Mouse (Mus musculus) kidney, embryonic 15.5 days (tissue): Measurements from ENCODE around the gene Dchs1. TPM values are rescaled to one million over a fixed set of nuclear protein-coding genes. Genes with fewer than 3 reads are reported as not detected.

Source experiments
- ATAC-seq: fragments of 200-750 bp; cut with Nextera tagmentation; replicated peaks from 2 replicates; pipeline ENCODE4 v1.8.0; 2017; ENCODE audit warnings: moderate TSS enrichment; ENCODE audit not compliant: low FRiP score
- H3K27ac ChIP-seq: fragments of 300-500 bp; sonication (generic); 2 replicates; pipeline ENCODE4 v1.5.1; 2015; ENCODE audit warnings: mild to moderate bottlenecking, inconsistent platforms
- H3K27me3 ChIP-seq: fragments of 300-500 bp; sonication (generic); 2 replicates; pipeline ENCODE4 v1.6.1; 2015; ENCODE audit warnings: inconsistent platforms
- H3K36me3 ChIP-seq: fragments of 300-500 bp; sonication (generic); 2 replicates; pipeline ENCODE4 v1.6.1; 2015; ENCODE audit warnings: inconsistent platforms
- H3K4me1 ChIP-seq: fragments of 300-500 bp; sonication (generic); 2 replicates; pipeline ENCODE4 v1.6.1; 2015; ENCODE audit warnings: inconsistent platforms
- H3K4me2 ChIP-seq: fragments of 300-500 bp; sonication (generic); 2 replicates; pipeline ENCODE4 v1.6.1; 2015; ENCODE audit warnings: moderate library complexity, mild to moderate bottlenecking, inconsistent platforms
- H3K4me3 ChIP-seq: fragments of 300-500 bp; sonication (generic); replicated peaks from 2 replicates; pipeline ENCODE4 v1.5.1; 2015; ENCODE audit warnings: mild to moderate bottlenecking, inconsistent platforms
- H3K9ac ChIP-seq: fragments of 300-500 bp; sonication (generic); 2 replicates; pipeline ENCODE4 v1.6.1; 2015; ENCODE audit warnings: mild to moderate bottlenecking, inconsistent platforms
- H3K9me3 ChIP-seq: fragments of 300-500 bp; sonication (generic); replicated peaks from 2 replicates; pipeline ENCODE4 v1.6.1; 2016; ENCODE audit warnings: inconsistent platforms
- WGBS: fragments of 180-500 bp; shearing (Covaris S2); methylation state at CpG from one replicate; pipeline ENCODE4 v1.1.7; 2015; ENCODE audit warnings: mixed read lengths; 5-methylcytosine and 5-hydroxymethylcytosine counted together
- polyA plus RNA-seq: library from polyadenylated mRNA; unstranded; fragments of >200 nt; fragmentation: Nextera tagmentation; extraction: Ambion mirVana; gene quantifications from 2 replicates; pipeline ENCODE4 v1.2.1, GENCODE M21; 2015

Gene Dchs1
- polyA plus RNA-seq: 10.2 and 12.1 TPM in 2 replicates

GRCm38 (mm10) chr7:105787285-105788140 lies at the start of gene Dchs1:
Gene Dchs1 (minus strand): TSS chr7:105787654.
- Histone ChIP-seq H3K9me3 (no peaks in the 10 kb centered on the region), H3K4me1 (peaks cover 48% of the 10 kb centered on the region)
- under 1% methylated on average over 65 of the region's 97 CpGs for WGBS

GRCm38 (mm10) chr7:105824281-105824680 lies 36.8 kb upstream of the Dchs1 start:
- 80% methylated on average over 7 of the region's 7 CpGs for WGBS
- H3K27ac ChIP-seq: no peak overlapping the region
- no peak for ATAC-seq
- H3K4me1 ChIP-seq: no peaks in the 10 kb centered on the region
- no peak overlapping the region for H3K9ac ChIP-seq
- H3K9me3 ChIP-seq: no peaks in the 10 kb centered on the region
- H3K36me3 ChIP-seq: no peaks in the 10 kb centered on the region
- no peak overlapping the region for H3K4me2 ChIP-seq
- no peaks in the 10 kb centered on the region for H3K27me3 ChIP-seq
- H3K4me3 ChIP-seq: no peak overlapping the region

More at GRCm38 (mm10) chr7:105787285-105788140, at the start of gene Dchs1:
- Histone ChIP-seq H3K36me3 (peaks cover 11% of the 10 kb centered on the region; the same call in 1 of the 2 replicates), H3K4me2 (peak within 1 kb of the TSS; percentile 71), H3K9ac (peak within 1 kb of the TSS; percentile 94), H3K4me3 (peak within 1 kb of the TSS; percentile 90), H3K27me3 (no peaks in the 10 kb centered on the region), H3K27ac (peak within 1 kb of the TSS; percentile 89)
- peak; percentile 83 for ATAC-seq

- no peak for ATAC-seq
- WGBS: 2% methylated on average over 1 of the region's 1 CpGs
Measured at GRCm38 (mm10) chr7:105818483-105818882, 31.0 kb upstream of the Dchs1 start.

GRCm38 (mm10) chr7:105816736-105817135 lies 29.3 kb upstream of the Dchs1 start:
- Histone ChIP-seq H3K36me3 (no peaks in the 10 kb centered on the region), H3K27ac (no peak overlapping the region), H3K4me1 (no peaks in the 10 kb centered on the region), H3K9ac (no peak overlapping the region), H3K4me3 (no peak overlapping the region), H3K27me3 (no peaks in the 10 kb centered on the region), H3K9me3 (no peaks in the 10 kb centered on the region), H3K4me2 (no peak overlapping the region)
- ATAC-seq: no peak

More at GRCm38 (mm10) chr7:105818483-105818882, 31.0 kb upstream of the Dchs1 start:
- no peaks in the 10 kb centered on the region for H3K27me3 ChIP-seq
- no peaks in the 10 kb centered on the region for H3K4me1 ChIP-seq
- no peaks in the 10 kb centered on the region for H3K36me3 ChIP-seq
- H3K9ac ChIP-seq: no peak overlapping the region
- no peak overlapping the region for H3K27ac ChIP-seq
- no peak overlapping the region for H3K4me3 ChIP-seq
- no peaks in the 10 kb centered on the region for H3K9me3 ChIP-seq
- no peak overlapping the region for H3K4me2 ChIP-seq

DNA sequence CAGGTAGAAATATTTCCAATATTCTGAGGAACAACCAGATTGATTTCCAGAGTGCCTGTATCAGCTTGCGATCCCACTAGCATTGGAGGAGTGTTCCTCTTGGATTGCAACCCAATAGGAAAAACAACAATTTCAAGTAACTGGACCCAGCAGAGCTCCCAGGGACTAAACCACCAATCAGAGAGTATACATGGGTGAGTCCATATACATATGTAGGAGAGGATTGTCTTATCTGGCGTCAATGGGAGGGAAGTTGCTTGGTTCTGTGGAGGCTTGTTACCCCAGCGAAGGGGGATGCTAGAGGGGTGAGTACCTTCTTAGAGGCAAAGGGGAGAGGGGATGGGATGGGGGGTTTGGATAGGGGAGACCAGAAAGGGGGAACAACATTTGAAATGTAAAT lies 25.9 kb upstream of the Dchs1 start:
- no peak overlapping the region for H3K9ac ChIP-seq
- WGBS: 88% methylated on average over 3 of the region's 3 CpGs
- no peak overlapping the region for H3K27ac ChIP-seq
- no peaks in the 10 kb centered on the region for H3K9me3 ChIP-seq
- no peak overlapping the region for H3K4me2 ChIP-seq
- no peaks in the 10 kb centered on the region for H3K27me3 ChIP-seq
- no peak overlapping the region for H3K4me3 ChIP-seq
- ATAC-seq: no peak
- H3K4me1 ChIP-seq: peaks cover 11% of the 10 kb centered on the region
- peaks cover 15% of the 10 kb centered on the region for H3K36me3 ChIP-seq

DNA sequence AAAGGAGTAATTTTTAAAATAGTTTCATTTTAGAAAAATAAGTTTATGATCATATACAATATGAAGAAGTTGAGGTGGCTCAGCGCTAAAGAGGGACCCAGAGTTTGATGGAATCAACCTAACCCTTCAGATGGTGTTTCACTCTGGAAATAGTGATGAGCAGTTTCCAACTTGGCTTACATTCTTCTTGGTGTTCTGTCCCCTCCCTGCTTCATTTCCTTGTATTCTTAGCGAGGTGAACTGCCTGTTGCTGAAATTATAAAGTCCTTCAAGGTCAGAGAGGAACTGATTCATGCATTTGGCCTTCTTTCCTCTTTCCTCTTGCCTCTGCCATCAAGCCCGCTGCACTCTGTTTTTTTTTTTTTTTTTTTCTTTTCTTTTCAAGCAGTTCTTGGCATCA lies 25.1 kb upstream of the Dchs1 start:
- WGBS: 77% methylated on average over 3 of the region's 3 CpGs
- H3K4me1 ChIP-seq: peaks cover 11% of the 10 kb centered on the region
- no peak for ATAC-seq
- H3K27ac ChIP-seq: no peak overlapping the region
- no peak overlapping the region for H3K9ac ChIP-seq
- H3K9me3 ChIP-seq: no peaks in the 10 kb centered on the region
- no peaks in the 10 kb centered on the region for H3K27me3 ChIP-seq
- no peak overlapping the region for H3K4me3 ChIP-seq
- H3K4me2 ChIP-seq: no peak overlapping the region
- peaks cover 23% of the 10 kb centered on the region for H3K36me3 ChIP-seq

DNA sequence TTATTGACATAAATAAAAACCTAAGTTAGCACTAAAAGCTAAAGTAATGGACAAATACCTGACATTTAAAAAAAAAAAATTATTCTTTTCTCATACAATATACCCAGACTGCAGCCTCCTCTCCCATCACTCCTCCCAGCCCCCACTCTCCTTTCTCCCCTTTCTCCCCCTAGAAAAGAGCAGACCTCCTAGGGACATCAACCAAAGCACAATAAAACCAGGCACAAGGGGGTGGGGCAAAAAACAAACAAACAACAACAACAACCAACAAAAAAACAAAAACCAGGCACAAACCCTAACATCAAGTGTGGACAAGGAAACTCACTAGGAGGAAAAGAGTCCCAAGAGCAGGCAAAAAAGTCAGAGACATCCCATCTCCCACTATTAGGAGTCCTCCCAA lies 24.1 kb upstream of the Dchs1 start:
- H3K9ac ChIP-seq: no peak overlapping the region
- H3K36me3 ChIP-seq: peaks cover 27% of the 10 kb centered on the region
- H3K27me3 ChIP-seq: no peaks in the 10 kb centered on the region
- no peak overlapping the region for H3K27ac ChIP-seq
- peak; percentile 5 for ATAC-seq
- peak overlapping the region; percentile 75 for H3K4me3 ChIP-seq
- peaks cover 11% of the 10 kb centered on the region for H3K4me1 ChIP-seq
- peak overlapping the region; percentile 73 for H3K4me2 ChIP-seq
- H3K9me3 ChIP-seq: no peaks in the 10 kb centered on the region

DNA sequence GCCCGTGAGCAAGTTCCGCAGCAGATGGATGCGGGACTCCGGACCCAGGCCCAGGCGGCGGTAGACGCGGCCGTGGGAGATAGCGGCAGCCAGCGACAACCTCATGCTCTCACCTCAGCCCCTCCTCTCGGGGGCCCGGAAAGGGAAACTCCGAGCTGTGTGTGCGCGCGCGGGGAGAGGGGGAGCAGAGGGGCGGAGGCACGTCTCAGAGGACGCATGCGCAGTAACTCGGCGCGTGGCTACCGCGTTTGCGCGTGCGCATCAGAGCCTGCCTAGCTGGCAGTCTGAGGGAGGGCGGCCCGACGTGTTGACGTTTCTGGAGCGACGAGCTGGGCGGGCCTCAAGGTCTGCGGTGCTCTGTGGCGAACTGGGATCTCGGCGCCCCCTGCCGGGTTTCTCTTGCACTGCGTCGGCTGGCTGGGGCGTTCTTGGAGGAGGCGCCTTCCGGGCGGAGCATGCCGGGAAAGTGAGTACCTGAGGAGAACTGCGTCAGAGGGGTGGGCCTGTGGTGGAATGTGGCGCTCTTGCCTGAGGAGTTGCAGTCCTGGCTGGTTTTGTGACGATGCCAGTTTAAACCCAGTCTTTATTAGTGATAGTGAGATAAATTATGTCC lies 23.5 kb upstream of the Dchs1 start, which contains the start of gene Mrpl17:
Mrpl17 (minus strand) TSS at position 223 of the 613 bp plus-strand sequence.
- Histone ChIP-seq H3K36me3 (peaks cover 27% of the 10 kb centered on the region), H3K9me3 (no peaks in the 10 kb centered on the region), H3K4me2 (peak within 1 kb of the TSS; percentile 73), H3K4me1 (peaks cover 11% of the 10 kb centered on the region), H3K27me3 (no peaks in the 10 kb centered on the region), H3K4me3 (peak within 1 kb of the TSS; percentile 75), H3K27ac (peak within 1 kb of the TSS; percentile 88), H3K9ac (peak within 1 kb of the TSS; percentile 90)
- peak; percentile 99 for ATAC-seq
- under 1% methylated on average over 49 of the region's 52 CpGs for WGBS

- H3K4me3 ChIP-seq: peak overlapping the region; percentile 75
- H3K4me2 ChIP-seq: peak overlapping the region; percentile 73
- H3K27ac ChIP-seq: peak overlapping the region; percentile 88
- 3% methylated on average over 37 of the region's 37 CpGs for WGBS
- H3K36me3 ChIP-seq: peaks cover 27% of the 10 kb centered on the region
- H3K9me3 ChIP-seq: no peaks in the 10 kb centered on the region
- peak overlapping the region; percentile 90 for H3K9ac ChIP-seq
- H3K27me3 ChIP-seq: no peaks in the 10 kb centered on the region
- H3K4me1 ChIP-seq: peaks cover 11% of the 10 kb centered on the region
- ATAC-seq: no peak; the same call in 1 of the 2 replicates
Measured at GRCm38 (mm10) chr7:105810280-105810876, 22.9 kb upstream of the Dchs1 start.

- Histone ChIP-seq H3K27me3 (no peaks in the 10 kb centered on the region), H3K4me3 (peak overlapping the region; percentile 75), H3K9ac (peak overlapping the region; percentile 90), H3K9me3 (no peaks in the 10 kb centered on the region), H3K36me3 (peaks cover 27% of the 10 kb centered on the region), H3K4me2 (peak overlapping the region; percentile 73), H3K27ac (peak overlapping the region; percentile 88; the same call in 1 of the 2 replicates), H3K4me1 (peaks cover 11% of the 10 kb centered on the region)
- no peak for ATAC-seq
- WGBS: 89% methylated on average over 7 of the region's 7 CpGs
Measured at GRCm38 (mm10) chr7:105809836-105810235, 22.4 kb upstream of the Dchs1 start.

DNA sequence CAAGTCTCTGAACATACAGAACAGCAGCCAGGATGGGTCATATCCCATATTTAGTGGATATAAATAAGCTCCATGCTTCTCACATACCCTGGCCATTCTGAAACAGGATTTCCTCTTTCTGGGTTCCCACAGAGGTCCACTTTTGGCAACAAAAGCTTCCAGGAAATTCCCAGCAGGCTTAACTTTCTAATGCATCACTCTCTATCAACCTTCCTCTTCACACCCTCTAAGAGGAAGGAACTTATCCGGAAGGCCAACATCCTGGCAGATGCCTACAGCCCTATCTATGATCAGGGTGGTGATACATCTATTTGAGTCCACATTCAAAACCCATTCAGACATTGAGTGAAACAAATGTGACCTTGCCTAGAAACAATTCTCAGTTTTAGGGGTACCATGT lies 20.9 kb upstream of the Dchs1 start:
- Histone ChIP-seq H3K9ac (no peak overlapping the region), H3K4me3 (no peak overlapping the region), H3K4me1 (peaks cover 11% of the 10 kb centered on the region), H3K4me2 (no peak overlapping the region), H3K9me3 (no peaks in the 10 kb centered on the region), H3K27ac (peak overlapping the region; percentile 65), H3K27me3 (no peaks in the 10 kb centered on the region), H3K36me3 (peaks cover 27% of the 10 kb centered on the region)
- ATAC-seq: no peak
- 93% methylated on average over 1 of the region's 1 CpGs for WGBS

- no peak for ATAC-seq
- Histone ChIP-seq H3K9me3 (no peaks in the 10 kb centered on the region), H3K4me1 (peaks cover 11% of the 10 kb centered on the region), H3K36me3 (peaks cover 27% of the 10 kb centered on the region), H3K9ac (no peak overlapping the region), H3K27me3 (no peaks in the 10 kb centered on the region), H3K4me2 (no peak overlapping the region), H3K4me3 (no peak overlapping the region), H3K27ac (no peak overlapping the region)
- 63% methylated on average over 2 of the region's 2 CpGs for WGBS
Measured at GRCm38 (mm10) chr7:105806716-105807115, 19.3 kb upstream of the Dchs1 start.
